Mouse (Mus musculus): ENCODE results near the gene Prok1.

GRCm38 (mm10) chr3:107287346-107287745 lies 47.8 kb upstream of the Prok1 start:
- TF ChIP-seq POLR2A (IDR thresholded peaks at IDR 0.05; ENCODE audit: borderline replicate concordance, extremely low read depth, insufficient read depth, insufficient read length, poor library complexity, severe bottlenecking) = no peak
- TF ChIP-seq CTCF (IDR thresholded peaks at IDR 0.05; ENCODE audit: borderline replicate concordance, extremely low read depth, insufficient read depth, insufficient read length) = no peak

Data from brain, embryonic 14.5 days (tissue).